Mouse (Mus musculus): ENCODE measurements around the gene Cep131.

GRCm38 (mm10) chr11:120117626-120118025 lies 31.0 kb upstream of the Cep131 start:
- no peak for TF ChIP-seq CTCF (conservative IDR thresholded peaks at IDR 0.05; ENCODE audit: low read length)
- TF ChIP-seq POU5F1 (IDR thresholded peaks at IDR 0.05; ENCODE audit: borderline replicate concordance, low read length): no peak
- TF ChIP-seq NANOG (IDR thresholded peaks at IDR 0.05; ENCODE audit: borderline replicate concordance, low read length): no peak
